Mouse (Mus musculus) liver, embryonic 15.5 days (tissue): ENCODE measurements at regions not wholly inside any gene's neighbourhood (a gene's known extent, or its start where the extent isn't known, plus 50 kb on each side); places are given as distances from the start of the nearest gene placed in this dataset.

Experiments
- ATAC-seq: fragments of 200-750 bp; cut with Nextera tagmentation; 2 replicates; pipeline ENCODE4 v1.8.0; 2017; ENCODE audit warnings: moderate number of reproducible peaks, mild to moderate bottlenecking, moderate library complexity; ENCODE audit not compliant: insufficient read depth
- H3K27ac ChIP-seq: fragments of 300-500 bp; sonication (generic); replicated peaks from 2 replicates; pipeline ENCODE4 v1.5.1; 2015; ENCODE audit warnings: mild to moderate bottlenecking, inconsistent platforms
- H3K27me3 ChIP-seq: fragments of 300-500 bp; sonication (generic); 2 replicates; pipeline ENCODE4 v1.6.1; 2015; ENCODE audit warnings: mild to moderate bottlenecking, inconsistent platforms
- H3K36me3 ChIP-seq: fragments of 300-500 bp; sonication (generic); replicated peaks from 2 replicates; pipeline ENCODE4 v1.6.1; 2015; ENCODE audit warnings: moderate library complexity, mild to moderate bottlenecking, inconsistent platforms
- H3K4me1 ChIP-seq: fragments of 300-500 bp; sonication (generic); replicated peaks from 2 replicates; pipeline ENCODE4 v1.6.1; 2015; ENCODE audit warnings: inconsistent platforms
- H3K4me2 ChIP-seq: fragments of 300-500 bp; sonication (generic); 2 replicates; pipeline ENCODE4 v1.6.1; 2015; ENCODE audit warnings: moderate library complexity, mild to moderate bottlenecking, inconsistent platforms
- H3K4me3 ChIP-seq: fragments of 300-500 bp; sonication (generic); replicated peaks from 2 replicates; pipeline ENCODE4 v1.5.1; 2015; ENCODE audit warnings: mild to moderate bottlenecking, inconsistent platforms
- H3K9ac ChIP-seq: fragments of 300-500 bp; sonication (generic); 2 replicates; pipeline ENCODE4 v1.6.1; 2015; ENCODE audit warnings: moderate library complexity, mild to moderate bottlenecking, inconsistent platforms
- H3K9me3 ChIP-seq: fragments of 300-500 bp; sonication (generic); replicated peaks from 2 replicates; pipeline ENCODE4 v1.6.1; 2016; ENCODE audit warnings: inconsistent platforms
- WGBS: fragments of 180-500 bp; shearing (Covaris S2); methylation state at CpG from one replicate; pipeline ENCODE4 v1.1.7; 2015; ENCODE audit warnings: mixed read lengths; ENCODE audit not compliant: insufficient replicate concordance; 5-methylcytosine and 5-hydroxymethylcytosine counted together

DNA sequence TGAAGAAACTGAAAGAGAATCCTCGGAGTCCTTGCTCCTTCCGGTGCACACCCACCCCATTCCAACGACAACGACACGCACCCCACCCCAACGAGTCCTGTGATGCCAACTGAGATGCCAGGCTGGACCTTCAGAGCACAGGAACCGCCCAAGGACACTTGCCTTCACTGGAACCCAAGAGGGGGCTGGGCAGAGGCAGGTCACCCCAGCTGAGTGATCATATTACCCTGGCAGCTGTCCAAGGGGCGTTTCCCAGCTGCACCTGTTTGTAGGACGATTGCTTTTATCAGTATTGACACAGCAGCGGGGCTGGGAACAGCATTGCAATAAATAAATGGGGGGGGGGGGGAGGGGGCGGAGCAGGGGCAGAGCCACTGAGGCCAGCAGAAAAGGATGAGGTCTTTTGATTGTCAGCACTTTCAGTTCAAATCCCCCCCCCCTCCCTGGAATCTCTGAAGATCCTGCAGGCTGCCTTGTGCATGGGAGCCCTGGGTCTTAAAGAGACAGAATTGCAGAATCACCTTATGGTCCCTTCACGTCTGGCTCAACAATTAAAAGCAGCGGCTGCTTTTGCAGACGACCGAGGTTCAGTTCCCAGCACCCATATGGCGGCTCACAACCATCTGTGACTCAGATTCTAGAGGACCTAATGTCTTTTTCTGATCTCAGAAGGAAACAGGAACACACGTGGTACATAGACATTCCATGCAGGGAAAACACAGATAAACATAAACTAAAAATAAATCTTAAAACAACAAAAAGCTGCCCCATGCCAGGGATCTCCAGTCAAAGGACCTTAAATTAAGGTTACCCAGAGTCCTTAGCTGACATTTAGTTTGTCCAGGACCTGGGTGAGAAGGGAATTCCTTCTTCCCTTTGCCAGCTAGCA lies 52.0 kb upstream of the Pim1 start:
- Histone ChIP-seq H3K36me3 (no peaks in the 10 kb centered on the region), H3K4me3 (peak overlapping the region; percentile 68), H3K9ac (peak overlapping the region; percentile 75), H3K4me1 (peaks cover 100% of the 10 kb centered on the region), H3K4me2 (peak overlapping the region; percentile 82), H3K27ac (peak overlapping the region; percentile 97), H3K9me3 (no peaks in the 10 kb centered on the region), H3K27me3 (no peaks in the 10 kb centered on the region)
- 16% methylated on average over 16 of the region's 17 CpGs for WGBS
- ATAC-seq: peak; percentile 76

DNA sequence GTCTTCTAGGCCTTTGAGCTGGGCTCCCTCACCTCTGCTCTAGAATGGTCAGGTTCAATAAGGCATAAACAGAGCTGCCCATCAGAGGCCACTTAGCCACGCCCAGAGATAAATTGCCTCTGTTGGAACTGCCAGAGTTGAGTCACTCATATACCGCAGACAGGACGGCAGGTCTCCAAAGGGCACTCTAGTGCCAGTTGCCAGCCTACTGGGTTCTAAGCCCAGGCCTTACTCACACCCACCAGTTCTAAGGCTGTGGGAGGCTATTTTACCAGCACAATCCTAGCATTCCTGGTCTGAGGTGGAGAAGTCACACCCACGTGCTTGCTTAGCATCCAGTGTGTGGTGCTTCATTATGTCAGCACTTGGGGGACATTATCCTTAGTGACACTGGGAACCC lies 50.6 kb upstream of the Pim1 start:
- Histone ChIP-seq H3K4me2 (peak overlapping the region; percentile 82), H3K9me3 (no peaks in the 10 kb centered on the region), H3K27me3 (no peaks in the 10 kb centered on the region), H3K27ac (peak overlapping the region; percentile 97), H3K4me3 (no peak overlapping the region), H3K4me1 (peaks cover 100% of the 10 kb centered on the region), H3K9ac (peak overlapping the region; percentile 53), H3K36me3 (no peaks in the 10 kb centered on the region)
- WGBS: 54% methylated on average over 4 of the region's 4 CpGs
- ATAC-seq: 0 out of 2 replicates have a peak, but pooled peaks have one; percentile 7

DNA sequence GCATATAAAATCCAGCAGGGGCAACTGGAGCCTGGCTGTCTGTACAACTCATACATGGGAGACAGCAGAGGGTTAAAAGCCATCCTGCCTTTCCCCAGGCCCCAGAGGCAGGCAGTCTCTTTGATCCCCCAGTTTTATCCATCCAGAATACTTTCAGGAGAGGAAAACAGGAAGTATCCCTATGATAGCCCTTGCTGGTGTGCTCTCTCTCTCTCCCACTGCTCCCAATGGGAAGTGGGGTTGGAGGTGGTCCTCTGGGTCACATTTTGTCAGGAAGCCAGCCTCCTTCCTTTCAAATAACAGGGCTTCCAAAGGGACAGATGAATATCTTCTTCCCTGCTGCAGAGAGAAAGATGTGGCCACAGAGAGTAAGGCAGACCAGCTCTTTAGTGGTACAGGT lies 50.1 kb upstream of the Pim1 start:
- peak overlapping the region; percentile 82 for H3K4me2 ChIP-seq
- no peak overlapping the region for H3K4me3 ChIP-seq
- peaks cover 100% of the 10 kb centered on the region for H3K4me1 ChIP-seq
- H3K27ac ChIP-seq: peak overlapping the region; percentile 97
- no peaks in the 10 kb centered on the region for H3K27me3 ChIP-seq
- no peak for ATAC-seq
- H3K9me3 ChIP-seq: no peaks in the 10 kb centered on the region
- peak overlapping the region; percentile 53 for H3K9ac ChIP-seq
- no peaks in the 10 kb centered on the region for H3K36me3 ChIP-seq
